In genomic region chr10:58627569-58627968, GRCm38 (mm10) we compare ENCODE assay signal across 8 mouse cellular contexts. TPM values are rescaled to one million over a fixed set of nuclear protein-coding genes. Genes with fewer than 3 reads are reported as not detected.
DNase-seq lines count a peak whose midpoint lies in the region; ATAC-seq and TF ChIP-seq lines count a peak whose summit lies in the region.

No protein-coding gene starts in this region.

- no peaks in the 10 kb centered on the region for H3K27me3 ChIP-seq in kidney, embryonic 16.5 days (ENCODE audit: insufficient read depth, low read length)
- H3K27me3 ChIP-seq in midbrain, postnatal 0 days (ENCODE audit: insufficient read depth, low read length): no peaks in the 10 kb centered on the region

- peaks cover 5% of the 10 kb centered on the region; the same call in 1 of the 2 replicates for H3K4me1 ChIP-seq in kidney, embryonic 16.5 days (ENCODE audit: insufficient read depth, low read length)
- no peaks in the 10 kb centered on the region for H3K4me1 ChIP-seq in bone marrow macrophage, adult 2 months (ENCODE audit: control insufficient read depth, insufficient read depth, low read length)
- no peaks in the 10 kb centered on the region for H3K4me1 ChIP-seq in midbrain, postnatal 0 days (ENCODE audit: insufficient read depth, low read length)

- H3K9me3 ChIP-seq in kidney, embryonic 16.5 days (ENCODE audit: low read length): no peaks in the 10 kb centered on the region
- no peaks in the 10 kb centered on the region for H3K9me3 ChIP-seq in midbrain, postnatal 0 days (ENCODE audit: low read length)

- no peak for TF ChIP-seq POLR2A in bone marrow macrophage, adult 2 months (IDR thresholded peaks at IDR 0.05; ENCODE audit: borderline replicate concordance, low read depth, low read length)

- peak; percentile 19; the same call in 1 of the 2 replicates for ATAC-seq in kidney, embryonic 16.5 days (ENCODE audit: low FRiP score, low TSS enrichment)
- peak; percentile 91 for ATAC-seq in frontal cortex, adult (ENCODE audit: low TSS enrichment)
- peak; percentile 76 for ATAC-seq in midbrain, postnatal 0 days (ENCODE audit: low FRiP score)
- ATAC-seq in megakaryocyte-erythroid progenitor cell, adult 5-6 weeks (replicated peaks; ENCODE audit: low FRiP score, low TSS enrichment, poor library complexity, severe bottlenecking): no peak; the same call in 1 of the 2 replicates
- no peak for ATAC-seq in activated CD4-positive, CD25-positive, alpha-beta regulatory T cell, adult 4 months

- H3K9ac ChIP-seq in kidney, embryonic 16.5 days (replicated peaks; ENCODE audit: low read length): no peak overlapping the region
- H3K9ac ChIP-seq in midbrain, postnatal 0 days (replicated peaks; ENCODE audit: low read length, poor library complexity, severe bottlenecking): no peak overlapping the region

- no peak overlapping the region for H3K27ac ChIP-seq in kidney, embryonic 16.5 days (ENCODE audit: low read length)
- no peak overlapping the region for H3K27ac ChIP-seq in bone marrow macrophage, adult 2 months (ENCODE audit: insufficient read depth, low read depth, low read length)
- H3K27ac ChIP-seq in midbrain, postnatal 0 days (ENCODE audit: low read depth, low read length): no peak overlapping the region

- H3K4me2 ChIP-seq in kidney, embryonic 16.5 days (replicated peaks; ENCODE audit: low read depth, low read length): no peak overlapping the region
- no peak overlapping the region for H3K4me2 ChIP-seq in midbrain, postnatal 0 days (ENCODE audit: low read depth, low read length, poor library complexity, severe bottlenecking)

- TF ChIP-seq CTCF in bone marrow macrophage, adult 2 months (IDR thresholded peaks at IDR 0.05; ENCODE audit: low read depth, low read length): 0 out of 2 replicates have a peak, but pooled peaks have one; percentile 18
- peak; percentile 91 for TF ChIP-seq CTCF in midbrain, postnatal 0 days (IDR thresholded peaks at IDR 0.05)

- DNase-seq in kidney, postnatal 14 days: no peak
- DNase-seq in left cerebral cortex, adult 18-20 months (ENCODE audit: low spot score in 2 of 2): peak; percentile 47 to 53
- peak; percentile 84 for DNase-seq in midbrain, postnatal 0 days (ENCODE audit: low spot score)

- no peaks in the 10 kb centered on the region for H3K36me3 ChIP-seq in kidney, embryonic 16.5 days (ENCODE audit: insufficient read depth, low read length)
- no peaks in the 10 kb centered on the region for H3K36me3 ChIP-seq in midbrain, postnatal 0 days (ENCODE audit: insufficient read depth, low read length)

- H3K4me3 ChIP-seq in kidney, embryonic 16.5 days (ENCODE audit: low read length): no peak overlapping the region
- no peak overlapping the region for H3K4me3 ChIP-seq in bone marrow macrophage, adult 2 months (ENCODE audit: insufficient read depth, low read length)
- no peak overlapping the region for H3K4me3 ChIP-seq in midbrain, postnatal 0 days (ENCODE audit: low read depth, low read length)

RNA-seq across cellular contexts. Expression of gene Edar, which starts 47.9 kb away (rescaled TPM):
- polyA plus RNA-seq in kidney, embryonic 16.5 days (2015; fragmentation: Nextera tagmentation; extraction: Ambion mirVana): 0.40 and 0.45 TPM in 2 replicates
- not detected in 2 replicates for polyA plus RNA-seq in bone marrow macrophage, adult 2 months (2012; ENCODE audit: insufficient read depth, insufficient read length, missing spikeins)
- total RNA-seq in left cerebral cortex, adult 18-20 months (2021): under 1 TPM; 0.21 to 0.37 TPM
- total RNA-seq in midbrain, postnatal 0 days (2014; rRNA removed): 0.33 and 0.85 TPM in 2 replicates
- 0.13 and 0.16 TPM in 2 replicates for polyA plus RNA-seq in midbrain, postnatal 0 days (2015; fragmentation: Nextera tagmentation; extraction: Ambion mirVana)
- not detected in 2 replicates for total RNA-seq in megakaryocyte-erythroid progenitor cell, adult 5-6 weeks (2014; fragmentation: Nextera tagmentation)
- not detected in 2 replicates for total RNA-seq in megakaryocyte-erythroid progenitor cell, adult 5-6 weeks (2017)
- polyA plus RNA-seq in activated CD4-positive, CD25-positive, alpha-beta regulatory T cell, adult 4 months (2017; shearing (Covaris generic)): under 1 TPM in 1 of 2 experiments, not detected in 1; 0.09 TPM

Comparison
In these comparisons a context has a peak if more than half of its experiments do, and no peak if none do; other contexts are left out.
1. ATAC-seq: peak in kidney, embryonic 16.5 days (single experiment), frontal cortex, adult (single experiment) and midbrain, postnatal 0 days (single experiment); none in megakaryocyte-erythroid progenitor cell, adult 5-6 weeks (single experiment) and activated CD4-positive, CD25-positive, alpha-beta regulatory T cell, adult 4 months (single experiment).